Mouse (Mus musculus): ENCODE measurements around the gene Lman1l. TPM values are rescaled to one million over a fixed set of nuclear protein-coding genes. Genes with fewer than 3 reads are reported as not detected.

Gene Lman1l
- not detected in 2 replicates for total RNA-seq (2014; fragmentation: Nextera tagmentation)
- total RNA-seq (2017) = not detected in 2 replicates

- no peak for ATAC-seq (replicated peaks; ENCODE audit: low FRiP score, low TSS enrichment, poor library complexity, severe bottlenecking)
Observed at GRCm38 (mm10) chr9:57620674-57621073, at the start of gene Lman1l. Gene Lman1l, minus strand, starts transcription at chr9:57620774.

- ATAC-seq (replicated peaks; ENCODE audit: low FRiP score, low TSS enrichment, poor library complexity, severe bottlenecking) = no peak
Observed at GRCm38 (mm10) chr9:57669566-57669965, 49.0 kb upstream of the Lman1l start.

GRCm38 (mm10) chr9:57668277-57668676 is 47.7 kb upstream of the Lman1l start:
- no peak for ATAC-seq (replicated peaks; ENCODE audit: low FRiP score, low TSS enrichment, poor library complexity, severe bottlenecking)

GRCm38 (mm10) chr9:57667817-57668216 is 47.2 kb upstream of the Lman1l start:
- no peak for ATAC-seq (replicated peaks; ENCODE audit: low FRiP score, low TSS enrichment, poor library complexity, severe bottlenecking)

GRCm38 (mm10) chr9:57667136-57667535 is 46.6 kb upstream of the Lman1l start:
- no peak for ATAC-seq (replicated peaks; ENCODE audit: low FRiP score, low TSS enrichment, poor library complexity, severe bottlenecking)

- no peak for ATAC-seq (replicated peaks; ENCODE audit: low FRiP score, low TSS enrichment, poor library complexity, severe bottlenecking)
Observed at GRCm38 (mm10) chr9:57666536-57666935, 46.0 kb upstream of the Lman1l start.

- ATAC-seq (replicated peaks; ENCODE audit: low FRiP score, low TSS enrichment, poor library complexity, severe bottlenecking) = no peak
Observed at GRCm38 (mm10) chr9:57664616-57665015, 44.0 kb upstream of the Lman1l start.

GRCm38 (mm10) chr9:57661552-57661951 is 41.0 kb upstream of the Lman1l start:
- no peak for ATAC-seq (replicated peaks; ENCODE audit: low FRiP score, low TSS enrichment, poor library complexity, severe bottlenecking)

- ATAC-seq (replicated peaks; ENCODE audit: low FRiP score, low TSS enrichment, poor library complexity, severe bottlenecking) = peak; percentile 56
Observed at GRCm38 (mm10) chr9:57660501-57660900, 39.9 kb upstream of the Lman1l start.

- ATAC-seq (replicated peaks; ENCODE audit: low FRiP score, low TSS enrichment, poor library complexity, severe bottlenecking) = peak; percentile 82
Observed at GRCm38 (mm10) chr9:57659774-57660173, 39.2 kb upstream of the Lman1l start.

- ATAC-seq (replicated peaks; ENCODE audit: low FRiP score, low TSS enrichment, poor library complexity, severe bottlenecking) = no peak
Observed at GRCm38 (mm10) chr9:57658970-57659369, 38.4 kb upstream of the Lman1l start.

GRCm38 (mm10) chr9:57657843-57658242 is 37.3 kb upstream of the Lman1l start:
- ATAC-seq (replicated peaks; ENCODE audit: low FRiP score, low TSS enrichment, poor library complexity, severe bottlenecking) = no peak

- ATAC-seq (replicated peaks; ENCODE audit: low FRiP score, low TSS enrichment, poor library complexity, severe bottlenecking) = no peak
Observed at GRCm38 (mm10) chr9:57656631-57657350, 36.2 kb upstream of the Lman1l start.

GRCm38 (mm10) chr9:57655749-57656148 is 35.2 kb upstream of the Lman1l start:
- ATAC-seq (replicated peaks; ENCODE audit: low FRiP score, low TSS enrichment, poor library complexity, severe bottlenecking) = peak; percentile 70

- no peak for ATAC-seq (replicated peaks; ENCODE audit: low FRiP score, low TSS enrichment, poor library complexity, severe bottlenecking)
Observed at GRCm38 (mm10) chr9:57654966-57655365, 34.4 kb upstream of the Lman1l start.

GRCm38 (mm10) chr9:57653283-57653682 is 32.7 kb upstream of the Lman1l start, which contains the start of gene Csk:
Gene Csk, minus strand, starts transcription at chr9:57653631.
- ATAC-seq (replicated peaks; ENCODE audit: low FRiP score, low TSS enrichment, poor library complexity, severe bottlenecking) = no peak

- no peak for ATAC-seq (replicated peaks; ENCODE audit: low FRiP score, low TSS enrichment, poor library complexity, severe bottlenecking)
Observed at GRCm38 (mm10) chr9:57652855-57653254, 32.3 kb upstream of the Lman1l start.

GRCm38 (mm10) chr9:57652351-57652750 is 31.8 kb upstream of the Lman1l start:
- no peak for ATAC-seq (replicated peaks; ENCODE audit: low FRiP score, low TSS enrichment, poor library complexity, severe bottlenecking)

- no peak for ATAC-seq (replicated peaks; ENCODE audit: low FRiP score, low TSS enrichment, poor library complexity, severe bottlenecking)
Observed at GRCm38 (mm10) chr9:57650786-57651311, 30.3 kb upstream of the Lman1l start.

GRCm38 (mm10) chr9:57650130-57650785 is 29.7 kb upstream of the Lman1l start:
- no peak for ATAC-seq (replicated peaks; ENCODE audit: low FRiP score, low TSS enrichment, poor library complexity, severe bottlenecking)

Measured in megakaryocyte-erythroid progenitor cell, adult 5-6 weeks (primary cell).